Mouse (Mus musculus) hindbrain, embryonic 16.5 days (tissue): ENCODE data around the gene Esyt1. TPM values are rescaled to one million over a fixed set of nuclear protein-coding genes. Genes with fewer than 3 reads are reported as not detected.

ENCODE experiments used
- ATAC-seq: fragments of 200-750 bp; cut with Nextera tagmentation; 2 replicates; pipeline ENCODE4 v1.8.0; 2017; ENCODE audit warnings: moderate TSS enrichment, moderate library complexity
- H3K27ac ChIP-seq: fragments of 300-500 bp; sonication (generic); 2 replicates; pipeline ENCODE4 v1.5.1; 2014; ENCODE audit warnings: low read depth, mild to moderate bottlenecking, control low read depth, low read length, moderate library complexity
- H3K27me3 ChIP-seq: fragments of 300-500 bp; sonication (generic); replicated peaks from 2 replicates; pipeline ENCODE4 v1.6.1; 2014; ENCODE audit warnings: low read length; ENCODE audit not compliant: control insufficient read depth, insufficient read depth
- H3K36me3 ChIP-seq: fragments of 300-500 bp; sonication (generic); 2 replicates; pipeline ENCODE4 v1.6.1; 2014; ENCODE audit warnings: mild to moderate bottlenecking, low read length, moderate library complexity, mixed read lengths; ENCODE audit not compliant: control insufficient read depth, insufficient read depth
- H3K4me1 ChIP-seq: fragments of 300-500 bp; sonication (generic); 2 replicates; pipeline ENCODE4 v1.6.1; 2014; ENCODE audit warnings: low read depth, low read length; ENCODE audit not compliant: control insufficient read depth, insufficient read depth
- H3K4me2 ChIP-seq: fragments of 300-500 bp; sonication (generic); 2 replicates; pipeline ENCODE4 v1.6.1; 2014; ENCODE audit warnings: mild to moderate bottlenecking, low read length, control low read depth, moderate library complexity
- H3K4me3 ChIP-seq: fragments of 300-500 bp; sonication (generic); 2 replicates; pipeline ENCODE4 v1.5.1; 2014; ENCODE audit warnings: mild to moderate bottlenecking, low read length, control low read depth, moderate library complexity
- H3K9ac ChIP-seq: fragments of 300-500 bp; sonication (generic); 2 replicates; pipeline ENCODE4 v1.6.1; 2014; ENCODE audit warnings: low read depth, mild to moderate bottlenecking, control low read depth, low read length, moderate library complexity
- H3K9me3 ChIP-seq: fragments of 300-500 bp; sonication (generic); 2 replicates; pipeline ENCODE4 v1.6.1; 2014; ENCODE audit warnings: mild to moderate bottlenecking, low read length, moderate library complexity; ENCODE audit not compliant: control insufficient read depth
- WGBS: fragments of 180-500 bp; shearing (Covaris S2); extraction: QIAGEN DNeasy Blood & Tissue Kit; methylation state at CpG from one replicate; pipeline ENCODE4 v1.1.7; 2014; 5-methylcytosine and 5-hydroxymethylcytosine counted together
- polyA plus RNA-seq: library from polyadenylated mRNA; unstranded; fragments of >200 nt; fragmentation: Nextera tagmentation; extraction: Ambion mirVana; gene quantifications from 2 replicates; pipeline ENCODE4 v1.2.1, GENCODE M21; 2015

Gene Esyt1
- polyA plus RNA-seq, 1 experiment from 2014 or later: 13.5 TPM

- no peak overlapping the region for H3K9ac ChIP-seq
- no peaks in the 10 kb centered on the region for H3K36me3 ChIP-seq
- no peak overlapping the region for H3K27ac ChIP-seq
- H3K4me3 ChIP-seq: no peak overlapping the region
- no peaks in the 10 kb centered on the region for H3K27me3 ChIP-seq
- peaks cover 4% of the 10 kb centered on the region for H3K4me1 ChIP-seq
- 80% methylated on average over 8 of the region's 8 CpGs for WGBS
- H3K9me3 ChIP-seq: no peaks in the 10 kb centered on the region
- H3K4me2 ChIP-seq: no peak overlapping the region
- no peak for ATAC-seq
Measured at GRCm38 (mm10) chr10:128503532-128503931, 22.1 kb downstream of the Esyt1 start.

GRCm38 (mm10) chr10:128502341-128502740, 23.3 kb downstream of the Esyt1 start:
- H3K4me2 ChIP-seq: no peak overlapping the region
- 78% methylated on average over 5 of the region's 5 CpGs for WGBS
- no peaks in the 10 kb centered on the region for H3K36me3 ChIP-seq
- H3K4me1 ChIP-seq: peaks cover 13% of the 10 kb centered on the region
- H3K9ac ChIP-seq: no peak overlapping the region
- no peak overlapping the region for H3K27ac ChIP-seq
- H3K9me3 ChIP-seq: no peaks in the 10 kb centered on the region
- H3K4me3 ChIP-seq: no peak overlapping the region
- H3K27me3 ChIP-seq: no peaks in the 10 kb centered on the region
- ATAC-seq: no peak

- 1% methylated on average over 21 of the region's 21 CpGs for WGBS
- H3K9me3 ChIP-seq: no peaks in the 10 kb centered on the region
- ATAC-seq: peak; percentile 38
- peak overlapping the region; percentile 64 for H3K4me3 ChIP-seq
- peaks cover 25% of the 10 kb centered on the region for H3K4me1 ChIP-seq
- H3K4me2 ChIP-seq: peak overlapping the region; percentile 79
- peak overlapping the region; percentile 69 for H3K9ac ChIP-seq
- no peaks in the 10 kb centered on the region for H3K27me3 ChIP-seq
- no peaks in the 10 kb centered on the region for H3K36me3 ChIP-seq
- peak overlapping the region; percentile 82 for H3K27ac ChIP-seq
Measured at GRCm38 (mm10) chr10:128499116-128499671, 26.5 kb downstream of the Esyt1 start.

- H3K27me3 ChIP-seq: no peaks in the 10 kb centered on the region
- peak within 1 kb of the TSS; percentile 64 for H3K4me3 ChIP-seq
- peaks cover 25% of the 10 kb centered on the region for H3K4me1 ChIP-seq
- peak within 1 kb of the TSS; percentile 82 for H3K27ac ChIP-seq
- ATAC-seq: peak; percentile 83
- peak within 1 kb of the TSS; percentile 79 for H3K4me2 ChIP-seq
- H3K9ac ChIP-seq: peak within 1 kb of the TSS; percentile 69
- H3K36me3 ChIP-seq: no peaks in the 10 kb centered on the region
- 0% methylated on average over 27 of the region's 27 CpGs for WGBS
- no peaks in the 10 kb centered on the region for H3K9me3 ChIP-seq
Measured at GRCm38 (mm10) chr10:128498590-128498989, 27.1 kb downstream of the Esyt1 start, which contains the start of gene Myl6b. Gene Myl6b (minus strand): TSS chr10:128498685.

- Histone ChIP-seq H3K27me3 (no peaks in the 10 kb centered on the region), H3K9me3 (no peaks in the 10 kb centered on the region), H3K36me3 (no peaks in the 10 kb centered on the region), H3K4me3 (no peak overlapping the region), H3K4me2 (peak overlapping the region; percentile 79; the same call in 1 of the 2 replicates), H3K27ac (no peak overlapping the region), H3K9ac (peak overlapping the region; percentile 40), H3K4me1 (peaks cover 29% of the 10 kb centered on the region)
- no peak for ATAC-seq
- 41% methylated on average over 6 of the region's 6 CpGs for WGBS
Measured at GRCm38 (mm10) chr10:128497134-128497737, 28.4 kb downstream of the Esyt1 start.

GRCm38 (mm10) chr10:128496509-128497077, 29.1 kb downstream of the Esyt1 start:
- no peak for ATAC-seq

GRCm38 (mm10) chr10:128495903-128496302, 29.8 kb downstream of the Esyt1 start:
- H3K27me3 ChIP-seq: no peaks in the 10 kb centered on the region
- H3K4me2 ChIP-seq: no peak overlapping the region
- no peak overlapping the region for H3K27ac ChIP-seq
- ATAC-seq: no peak
- peaks cover 8% of the 10 kb centered on the region for H3K36me3 ChIP-seq
- 78% methylated on average over 4 of the region's 4 CpGs for WGBS
- no peaks in the 10 kb centered on the region for H3K9me3 ChIP-seq
- no peak overlapping the region for H3K9ac ChIP-seq
- H3K4me1 ChIP-seq: peaks cover 42% of the 10 kb centered on the region
- H3K4me3 ChIP-seq: no peak overlapping the region

More at GRCm38 (mm10) chr10:128496509-128497077, 29.1 kb downstream of the Esyt1 start:
- Histone ChIP-seq H3K9me3 (no peaks in the 10 kb centered on the region), H3K4me3 (no peak overlapping the region), H3K36me3 (peaks cover under 1% of the 10 kb centered on the region), H3K4me2 (no peak overlapping the region), H3K9ac (peak overlapping the region; percentile 40), H3K27me3 (no peaks in the 10 kb centered on the region), H3K27ac (no peak overlapping the region), H3K4me1 (peaks cover 35% of the 10 kb centered on the region)
- 36% methylated on average over 6 of the region's 6 CpGs for WGBS

GRCm38 (mm10) chr10:128495270-128495669, 30.4 kb downstream of the Esyt1 start:
- ATAC-seq: no peak
- Histone ChIP-seq H3K9ac (peak overlapping the region; percentile 89; the same call in 1 of the 2 replicates), H3K4me2 (peak overlapping the region; percentile 78), H3K27me3 (no peaks in the 10 kb centered on the region), H3K9me3 (no peaks in the 10 kb centered on the region), H3K4me3 (no peak overlapping the region), H3K27ac (no peak overlapping the region), H3K4me1 (peaks cover 43% of the 10 kb centered on the region), H3K36me3 (peaks cover 14% of the 10 kb centered on the region)
- 74% methylated on average over 2 of the region's 2 CpGs for WGBS

GRCm38 (mm10) chr10:128494667-128495245, 30.9 kb downstream of the Esyt1 start:
- no peaks in the 10 kb centered on the region for H3K27me3 ChIP-seq
- peak overlapping the region; percentile 89 for H3K9ac ChIP-seq
- peaks cover 47% of the 10 kb centered on the region for H3K4me1 ChIP-seq
- H3K27ac ChIP-seq: peak overlapping the region; percentile 92
- 57% methylated on average over 11 of the region's 11 CpGs for WGBS
- peaks cover 19% of the 10 kb centered on the region for H3K36me3 ChIP-seq
- ATAC-seq: no peak
- H3K9me3 ChIP-seq: no peaks in the 10 kb centered on the region
- peak overlapping the region; percentile 78 for H3K4me2 ChIP-seq
- peak overlapping the region; percentile 84 for H3K4me3 ChIP-seq
